Mouse (Mus musculus) neural tube, embryonic 15.5 days (tissue): ENCODE results near the gene Ppp1r16b. TPM values are rescaled to one million over a fixed set of nuclear protein-coding genes. Genes with fewer than 3 reads are reported as not detected.

Source experiments
- ATAC-seq: fragments of 200-750 bp; cut with Nextera tagmentation; 2 replicates; pipeline ENCODE4 v1.8.0; 2017; ENCODE audit warnings: mild to moderate bottlenecking, moderate TSS enrichment, moderate library complexity; ENCODE audit not compliant: low FRiP score
- H3K27ac ChIP-seq: fragments of 300-500 bp; sonication (generic); replicated peaks from 2 replicates; pipeline ENCODE4 v1.5.1; 2015; ENCODE audit warnings: mild to moderate bottlenecking, inconsistent platforms
- H3K27me3 ChIP-seq: fragments of 300-500 bp; sonication (generic); replicated peaks from 2 replicates; pipeline ENCODE4 v1.6.1; 2015; ENCODE audit warnings: inconsistent platforms
- H3K36me3 ChIP-seq: fragments of 300-500 bp; sonication (generic); 2 replicates; pipeline ENCODE4 v1.6.1; 2015; ENCODE audit warnings: inconsistent platforms
- H3K4me1 ChIP-seq: fragments of 300-500 bp; sonication (generic); 2 replicates; pipeline ENCODE4 v1.6.1; 2015; ENCODE audit warnings: inconsistent platforms
- H3K4me2 ChIP-seq: fragments of 300-500 bp; sonication (generic); 2 replicates; pipeline ENCODE4 v1.6.1; 2015; ENCODE audit warnings: inconsistent platforms, mild to moderate bottlenecking, moderate library complexity
- H3K4me3 ChIP-seq: fragments of 300-500 bp; sonication (generic); replicated peaks from 2 replicates; pipeline ENCODE4 v1.5.1; 2015; ENCODE audit warnings: mild to moderate bottlenecking, inconsistent platforms
- H3K9ac ChIP-seq: fragments of 300-500 bp; sonication (generic); replicated peaks from 2 replicates; pipeline ENCODE4 v1.6.1; 2015; ENCODE audit warnings: mild to moderate bottlenecking, inconsistent platforms
- H3K9me3 ChIP-seq: fragments of 300-500 bp; sonication (generic); replicated peaks from 2 replicates; pipeline ENCODE4 v1.6.1; 2016; ENCODE audit warnings: inconsistent platforms
- WGBS: fragments of 180-500 bp; shearing (Covaris S2); methylation state at CpG from one replicate; pipeline ENCODE4 v1.1.7; 2015; ENCODE audit warnings: mixed read lengths; 5-methylcytosine and 5-hydroxymethylcytosine counted together
- polyA plus RNA-seq: library from polyadenylated mRNA; unstranded; fragments of >200 nt; fragmentation: Nextera tagmentation; extraction: Ambion mirVana; gene quantifications from 2 replicates; pipeline ENCODE4 v1.2.1, GENCODE M21; 2015

Gene Ppp1r16b
- polyA plus RNA-seq, 1 experiment from 2014 or later: 26.6 TPM

- no peaks in the 10 kb centered on the region for H3K9me3 ChIP-seq
- no peaks in the 10 kb centered on the region for H3K27me3 ChIP-seq
- no peak overlapping the region for H3K4me2 ChIP-seq
- ATAC-seq: no peak
- H3K9ac ChIP-seq: no peak overlapping the region
- H3K4me1 ChIP-seq: peaks cover 5% of the 10 kb centered on the region; the same call in 1 of the 2 replicates
- peaks cover 8% of the 10 kb centered on the region; the same call in 1 of the 2 replicates for H3K36me3 ChIP-seq
- 35% methylated on average over 11 of the region's 11 CpGs for WGBS
- H3K4me3 ChIP-seq: no peak overlapping the region
- H3K27ac ChIP-seq: 0 out of 2 replicates have a peak overlapping the region, but pooled peaks have one; percentile 18
These were observed 81.0 kb downstream of the Ppp1r16b start for GRCm38 (mm10) chr2:158746164-158746563.

DNA sequence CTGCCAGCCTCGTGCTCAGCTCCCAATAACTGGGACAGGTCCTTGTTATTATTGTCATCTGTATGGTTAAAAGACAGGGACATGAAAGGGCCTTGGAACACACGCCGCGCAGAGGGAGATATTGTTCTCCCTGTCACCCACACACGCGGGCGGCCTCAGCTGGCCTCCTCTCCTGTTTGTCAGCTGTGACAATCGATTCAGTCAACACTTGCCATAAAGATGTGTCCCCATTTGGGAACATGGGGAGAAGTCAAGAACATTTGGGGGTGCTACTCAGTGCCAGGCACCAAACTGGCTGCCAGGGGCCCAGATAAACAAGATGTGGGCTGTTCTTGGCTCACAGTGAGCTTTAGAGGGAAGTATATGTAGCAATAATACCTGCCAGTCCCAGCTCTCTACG lies 84.2 kb downstream of the Ppp1r16b start:
- WGBS: 85% methylated on average over 9 of the region's 9 CpGs
- H3K4me2 ChIP-seq: no peak overlapping the region
- H3K4me3 ChIP-seq: no peak overlapping the region
- no peaks in the 10 kb centered on the region for H3K27me3 ChIP-seq
- H3K36me3 ChIP-seq: peaks cover 22% of the 10 kb centered on the region
- H3K4me1 ChIP-seq: peaks cover 5% of the 10 kb centered on the region; the same call in 1 of the 2 replicates
- no peak overlapping the region for H3K9ac ChIP-seq
- H3K27ac ChIP-seq: no peak overlapping the region
- no peak for ATAC-seq
- H3K9me3 ChIP-seq: no peaks in the 10 kb centered on the region

DNA sequence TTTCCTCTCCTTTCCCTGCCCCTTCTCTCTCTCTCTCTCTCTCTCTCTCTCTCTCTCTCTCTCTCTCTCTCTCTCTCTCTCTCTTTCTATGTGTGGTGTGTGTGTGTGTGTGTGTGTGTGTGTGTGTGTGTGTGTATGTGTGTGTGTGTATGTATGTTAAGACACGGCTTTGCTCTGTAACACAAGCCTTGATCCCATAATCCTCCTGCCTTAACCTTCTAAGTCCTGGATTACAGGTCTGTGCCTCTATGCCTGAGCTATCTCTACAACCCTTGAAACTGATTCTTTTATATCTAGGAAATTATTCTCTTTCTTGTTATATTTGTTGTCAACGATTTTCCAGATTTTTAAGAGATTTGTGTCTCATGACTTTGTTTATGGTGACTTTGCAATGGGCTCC lies 95.0 kb downstream of the Ppp1r16b start:
- Histone ChIP-seq H3K4me1 (no peaks in the 10 kb centered on the region), H3K4me3 (no peak overlapping the region), H3K27ac (no peak overlapping the region), H3K4me2 (no peak overlapping the region), H3K36me3 (peaks cover 29% of the 10 kb centered on the region), H3K27me3 (no peaks in the 10 kb centered on the region), H3K9ac (no peak overlapping the region), H3K9me3 (no peaks in the 10 kb centered on the region)
- WGBS: 81% methylated on average over 2 of the region's 2 CpGs
- no peak for ATAC-seq

- no peaks in the 10 kb centered on the region for H3K9me3 ChIP-seq
- no peak overlapping the region for H3K9ac ChIP-seq
- H3K36me3 ChIP-seq: peaks cover 15% of the 10 kb centered on the region
- peaks cover 1% of the 10 kb centered on the region for H3K4me1 ChIP-seq
- no peak overlapping the region for H3K4me2 ChIP-seq
- no peak overlapping the region for H3K27ac ChIP-seq
- WGBS: 92% methylated on average over 5 of the region's 5 CpGs
- ATAC-seq: no peak
- H3K27me3 ChIP-seq: no peaks in the 10 kb centered on the region
- H3K4me3 ChIP-seq: no peak overlapping the region
These were observed 97.1 kb downstream of the Ppp1r16b start for GRCm38 (mm10) chr2:158762339-158762738.

DNA sequence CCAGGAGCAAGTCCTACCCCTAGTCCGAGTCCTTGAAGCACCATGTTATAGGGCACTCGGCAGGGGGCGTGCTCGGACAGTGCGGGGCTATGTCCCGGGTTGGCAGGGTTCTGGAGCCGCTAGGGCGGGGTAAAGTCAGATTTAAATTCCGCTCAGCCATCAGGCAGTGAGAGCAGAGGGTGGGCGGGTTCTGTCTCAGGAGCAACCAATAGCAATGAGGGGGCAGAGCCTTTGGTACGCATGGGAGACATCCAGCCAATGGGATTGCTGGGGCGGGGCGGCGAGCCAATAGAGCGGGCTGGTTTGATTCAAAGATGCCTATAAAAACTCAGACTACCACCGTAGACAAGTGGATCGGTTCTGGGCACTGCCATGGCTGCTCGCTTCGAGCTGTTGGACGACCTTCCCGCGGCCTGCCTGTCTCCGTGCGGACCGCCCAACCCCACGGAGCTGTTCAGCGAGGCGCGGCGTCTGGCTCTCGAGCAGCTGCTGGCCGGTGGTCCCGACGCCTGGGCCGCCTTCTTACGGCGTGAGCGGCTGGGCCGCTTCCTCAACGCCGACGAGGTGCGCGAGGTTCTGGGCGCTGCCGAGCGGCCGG lies 102.6 kb downstream of the Ppp1r16b start, which contains the start of gene Fam83d:
Gene Fam83d (plus strand): TSS at position 352 of the 598 bp plus-strand sequence.
- H3K36me3 ChIP-seq: peaks cover under 1% of the 10 kb centered on the region; the same call in 1 of the 2 replicates
- H3K9ac ChIP-seq: peak within 1 kb of the TSS; percentile 48
- no peaks in the 10 kb centered on the region for H3K9me3 ChIP-seq
- H3K27me3 ChIP-seq: 0 out of 2 replicates have a peak, but pooled peaks cover 6% of the 10 kb centered on the region
- H3K27ac ChIP-seq: no peak within 1 kb of the TSS
- WGBS: under 1% methylated on average over 46 of the region's 48 CpGs
- H3K4me1 ChIP-seq: peaks cover 38% of the 10 kb centered on the region
- H3K4me2 ChIP-seq: peak within 1 kb of the TSS; percentile 100
- peak within 1 kb of the TSS; percentile 58 for H3K4me3 ChIP-seq
- ATAC-seq: peak; percentile 98

DNA sequence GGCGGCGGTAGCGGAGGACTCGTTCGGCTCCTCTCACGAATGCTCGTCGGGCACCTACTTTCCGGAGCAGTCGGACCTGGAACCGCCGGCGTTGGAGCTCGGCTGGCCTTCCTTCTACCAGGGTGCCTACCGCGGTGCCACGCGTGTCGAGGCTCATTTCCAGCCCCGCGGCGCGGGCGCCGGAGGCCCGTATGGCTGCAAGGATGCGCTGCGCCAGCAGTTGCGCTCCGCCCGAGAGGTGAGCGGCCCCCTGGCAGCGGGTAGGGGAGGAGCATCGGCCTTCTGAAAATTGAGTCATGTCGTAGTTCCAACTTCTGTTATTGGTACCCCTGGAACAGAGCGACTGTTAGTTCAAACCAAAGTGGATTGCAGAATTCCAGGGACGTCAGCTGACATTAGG lies 103.2 kb downstream of the Ppp1r16b start:
- Histone ChIP-seq H3K9ac (peak overlapping the region; percentile 48), H3K4me3 (peak overlapping the region; percentile 58), H3K9me3 (no peaks in the 10 kb centered on the region), H3K4me2 (peak overlapping the region; percentile 100), H3K4me1 (peaks cover 38% of the 10 kb centered on the region), H3K27ac (no peak overlapping the region), H3K36me3 (no peaks in the 10 kb centered on the region), H3K27me3 (0 out of 2 replicates have a peak, but pooled peaks cover 6% of the 10 kb centered on the region)
- ATAC-seq: no peak
- WGBS: under 1% methylated on average over 35 of the region's 37 CpGs

DNA sequence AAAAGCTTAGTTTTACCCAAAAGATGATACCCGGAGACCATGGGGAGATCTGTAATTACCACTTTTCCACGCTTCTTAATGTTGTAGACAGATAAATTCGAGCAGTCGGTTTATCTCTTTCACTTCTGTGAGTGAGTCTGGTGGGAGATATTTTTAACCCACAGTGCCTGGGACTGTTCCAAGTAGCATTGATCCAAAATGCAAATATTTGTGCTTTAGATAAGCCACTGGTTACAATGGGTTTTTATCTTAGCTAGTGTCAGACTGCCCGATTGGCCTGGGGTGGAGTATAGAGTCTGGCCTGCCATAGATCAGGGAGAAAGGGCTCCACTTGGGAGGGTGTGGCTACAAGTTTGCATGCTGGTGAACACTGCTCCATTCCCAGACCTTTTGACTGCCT lies 103.6 kb downstream of the Ppp1r16b start:
- Histone ChIP-seq H3K9me3 (no peaks in the 10 kb centered on the region), H3K4me3 (peak overlapping the region; percentile 58), H3K27ac (no peak overlapping the region), H3K36me3 (no peaks in the 10 kb centered on the region), H3K9ac (peak overlapping the region; percentile 48; the same call in 1 of the 2 replicates), H3K4me1 (peaks cover 38% of the 10 kb centered on the region), H3K4me2 (peak overlapping the region; percentile 100), H3K27me3 (0 out of 2 replicates have a peak, but pooled peaks cover 6% of the 10 kb centered on the region)
- 5% methylated on average over 5 of the region's 5 CpGs for WGBS
- ATAC-seq: no peak

GRCm38 (mm10) chr2:158770126-158770757 lies 105.0 kb downstream of the Ppp1r16b start:
- peaks cover 38% of the 10 kb centered on the region for H3K4me1 ChIP-seq
- 0 out of 2 replicates have a peak, but pooled peaks cover 6% of the 10 kb centered on the region for H3K27me3 ChIP-seq
- H3K9ac ChIP-seq: no peak overlapping the region
- H3K36me3 ChIP-seq: no peaks in the 10 kb centered on the region
- peak overlapping the region; percentile 58 for H3K4me3 ChIP-seq
- no peak for ATAC-seq
- WGBS: 37% methylated on average over 13 of the region's 13 CpGs
- H3K9me3 ChIP-seq: no peaks in the 10 kb centered on the region
- peak overlapping the region; percentile 100 for H3K4me2 ChIP-seq
- H3K27ac ChIP-seq: no peak overlapping the region

- 40% methylated on average over 11 of the region's 11 CpGs for WGBS
- Histone ChIP-seq H3K9ac (no peak overlapping the region), H3K4me2 (0 out of 2 replicates have a peak overlapping the region, but pooled peaks have one; percentile 2), H3K27ac (no peak overlapping the region), H3K36me3 (no peaks in the 10 kb centered on the region), H3K4me1 (peaks cover 38% of the 10 kb centered on the region), H3K4me3 (no peak overlapping the region), H3K27me3 (0 out of 2 replicates have a peak, but pooled peaks cover 6% of the 10 kb centered on the region), H3K9me3 (no peaks in the 10 kb centered on the region)
- ATAC-seq: no peak
These were observed 106.0 kb downstream of the Ppp1r16b start for GRCm38 (mm10) chr2:158771066-158771763.

DNA sequence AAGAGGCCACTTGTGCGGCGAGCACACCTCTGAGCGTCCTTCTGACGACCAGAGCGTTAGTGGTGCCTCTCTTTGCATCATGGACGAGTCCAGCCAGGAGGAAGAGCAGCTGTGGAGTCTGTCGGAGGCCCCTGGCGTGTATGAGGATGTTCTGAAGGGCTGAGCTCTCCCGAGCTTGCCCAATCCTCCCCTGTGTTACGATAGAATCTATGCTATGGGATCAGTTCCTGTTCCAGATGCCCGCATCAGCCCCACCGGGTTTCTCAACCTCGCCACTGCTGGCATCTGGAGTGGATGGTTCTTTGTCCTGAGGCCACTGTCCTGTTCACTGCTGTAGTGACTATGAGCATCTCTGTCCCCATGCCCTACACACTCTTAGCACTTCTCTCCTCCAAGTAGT lies 107.6 kb downstream of the Ppp1r16b start:
- H3K4me1 ChIP-seq: peaks cover 48% of the 10 kb centered on the region
- ATAC-seq: no peak
- H3K27me3 ChIP-seq: 0 out of 2 replicates have a peak, but pooled peaks cover 6% of the 10 kb centered on the region
- no peak overlapping the region for H3K4me3 ChIP-seq
- no peaks in the 10 kb centered on the region for H3K9me3 ChIP-seq
- no peaks in the 10 kb centered on the region for H3K36me3 ChIP-seq
- no peak overlapping the region for H3K9ac ChIP-seq
- no peak overlapping the region for H3K27ac ChIP-seq
- 79% methylated on average over 13 of the region's 13 CpGs for WGBS
- H3K4me2 ChIP-seq: no peak overlapping the region

DNA sequence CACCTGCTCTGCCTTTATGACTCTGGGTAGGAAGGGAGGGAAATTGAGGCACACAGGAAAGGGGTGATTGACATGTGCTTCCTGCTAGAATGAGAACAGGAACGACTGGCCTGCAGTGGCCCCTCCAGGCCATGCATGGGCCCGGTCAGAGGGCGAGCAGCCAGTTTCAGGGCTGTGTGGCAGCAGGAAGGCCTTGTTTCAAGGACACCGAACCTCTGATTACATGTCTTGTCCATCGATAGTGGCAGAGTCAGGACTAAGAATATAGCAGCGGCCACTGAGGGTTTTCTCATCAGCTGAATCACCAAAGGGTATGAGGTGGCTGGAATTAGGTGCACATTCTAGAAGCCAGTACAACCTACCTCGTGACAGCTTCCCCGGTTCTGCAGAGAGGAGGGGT lies 109.7 kb downstream of the Ppp1r16b start:
- no peaks in the 10 kb centered on the region for H3K36me3 ChIP-seq
- 85% methylated on average over 8 of the region's 8 CpGs for WGBS
- peaks cover 38% of the 10 kb centered on the region for H3K4me1 ChIP-seq
- H3K4me3 ChIP-seq: no peak overlapping the region
- H3K9me3 ChIP-seq: no peaks in the 10 kb centered on the region
- no peak overlapping the region for H3K4me2 ChIP-seq
- no peak overlapping the region for H3K27ac ChIP-seq
- H3K27me3 ChIP-seq: no peaks in the 10 kb centered on the region
- H3K9ac ChIP-seq: no peak overlapping the region
- no peak for ATAC-seq
